Mouse (Mus musculus): ENCODE results near the gene Dhx37. TPM values are rescaled to one million over a fixed set of nuclear protein-coding genes. Genes with fewer than 3 reads are reported as not detected.

The Dhx37 gene
- polyA plus RNA-seq, 1 experiment from 2014 or later, result 3.3 TPM

GRCm38 (mm10) chr5:125368156-125368555 lies 65.8 kb downstream of the Dhx37 start:
- H3K9me3 ChIP-seq (ENCODE audit: low read length), result no peaks in the 10 kb centered on the region
- no peak overlapping the region for H3K4me3 ChIP-seq (ENCODE audit: low read depth, low read length)
- peak; percentile 59; the same call in 1 of the 2 replicates for ATAC-seq
- H3K9ac ChIP-seq (replicated peaks), result no peak overlapping the region
- H3K27me3 ChIP-seq (ENCODE audit: insufficient read depth, low read length), result no peaks in the 10 kb centered on the region
- no peak for TF ChIP-seq CTCF (IDR thresholded peaks at IDR 0.05; ENCODE audit: low read depth)
- TF ChIP-seq EP300 (IDR thresholded peaks at IDR 0.05; ENCODE audit: low read depth), result no peak
- no peak overlapping the region for H3K27ac ChIP-seq (ENCODE audit: low read depth)
- H3K4me1 ChIP-seq (ENCODE audit: insufficient read depth), result no peaks in the 10 kb centered on the region
- H3K4me2 ChIP-seq (ENCODE audit: low read depth, low read length), result no peak overlapping the region
- H3K36me3 ChIP-seq (replicated peaks; ENCODE audit: insufficient read depth, low read length), result no peaks in the 10 kb centered on the region
- WGBS (ENCODE audit: insufficient replicate concordance), result 55% methylated on average over 5 of the region's 5 CpGs
- DNase-seq, result no peak

- ATAC-seq, result no peak
- no peak overlapping the region for H3K9ac ChIP-seq (replicated peaks)
- TF ChIP-seq CTCF (IDR thresholded peaks at IDR 0.05; ENCODE audit: low read depth) (no peak), EP300 (IDR thresholded peaks at IDR 0.05; ENCODE audit: low read depth) (no peak)
- 64% methylated on average over 4 of the region's 4 CpGs for WGBS (ENCODE audit: insufficient replicate concordance)
- H3K4me3 ChIP-seq (ENCODE audit: low read depth, low read length), result no peak overlapping the region
- H3K4me2 ChIP-seq (ENCODE audit: low read depth, low read length), result no peak overlapping the region
- H3K4me1 ChIP-seq (ENCODE audit: insufficient read depth), result no peaks in the 10 kb centered on the region
- H3K9me3 ChIP-seq (ENCODE audit: low read length), result no peaks in the 10 kb centered on the region
- no peak for DNase-seq
- H3K27ac ChIP-seq (ENCODE audit: low read depth), result no peak overlapping the region
- no peaks in the 10 kb centered on the region for H3K36me3 ChIP-seq (replicated peaks; ENCODE audit: insufficient read depth, low read length)
- no peaks in the 10 kb centered on the region for H3K27me3 ChIP-seq (ENCODE audit: insufficient read depth, low read length)
Measured at GRCm38 (mm10) chr5:125364851-125365429, 69.0 kb downstream of the Dhx37 start.

GRCm38 (mm10) chr5:125363894-125364293 lies 70.0 kb downstream of the Dhx37 start:
- TF ChIP-seq EP300 (IDR thresholded peaks at IDR 0.05; ENCODE audit: low read depth) (no peak), CTCF (IDR thresholded peaks at IDR 0.05; ENCODE audit: low read depth) (no peak)
- Histone ChIP-seq H3K4me1 (ENCODE audit: insufficient read depth) (no peaks in the 10 kb centered on the region), H3K27ac (ENCODE audit: low read depth) (no peak overlapping the region), H3K27me3 (ENCODE audit: insufficient read depth, low read length) (no peaks in the 10 kb centered on the region), H3K4me2 (ENCODE audit: low read depth, low read length) (no peak overlapping the region), H3K9ac (replicated peaks) (no peak overlapping the region), H3K9me3 (ENCODE audit: low read length) (no peaks in the 10 kb centered on the region), H3K4me3 (ENCODE audit: low read depth, low read length) (no peak overlapping the region), H3K36me3 (replicated peaks; ENCODE audit: insufficient read depth, low read length) (no peaks in the 10 kb centered on the region)
- ATAC-seq (peak; percentile 28; the same call in 1 of the 2 replicates), DNase-seq (peak; percentile 45)
- 55% methylated on average over 7 of the region's 7 CpGs for WGBS (ENCODE audit: insufficient replicate concordance)

Small RNA genes within 50 kb of the gene (microRNA-seq; reads per million reads assigned to microRNA genes)
- gene Gm27551, result not detected

Other genes starting within 250 kb of the Dhx37 start
- gene Scarb1, start 93.0 kb downstream of the Dhx37 start, polyA plus RNA-seq (2015; fragmentation: Nextera tagmentation; extraction: Ambion mirVana), result 105 and 109 TPM in 2 replicates
- 0.17 and 0.18 TPM in 2 replicates for gene Gm10382, start 44.8 kb downstream of the Dhx37 start, polyA plus RNA-seq (2015; fragmentation: Nextera tagmentation; extraction: Ambion mirVana)
- 369 and 531 TPM in 2 replicates for gene Ubc, start 43.9 kb downstream of the Dhx37 start, polyA plus RNA-seq (2015; fragmentation: Nextera tagmentation; extraction: Ambion mirVana)
- gene Bri3bp, start 7.4 kb upstream of the Dhx37 start, polyA plus RNA-seq (2015; fragmentation: Nextera tagmentation; extraction: Ambion mirVana), result 20.2 and 20.9 TPM in 2 replicates
- 3.8 and 4.6 TPM in 2 replicates for gene Aacs, start 41.7 kb upstream of the Dhx37 start, polyA plus RNA-seq (2015; fragmentation: Nextera tagmentation; extraction: Ambion mirVana)
- not detected in 2 replicates for gene Tmem132b, start 97.7 kb upstream of the Dhx37 start, polyA plus RNA-seq (2015; fragmentation: Nextera tagmentation; extraction: Ambion mirVana)

All from liver, postnatal 0 days (tissue).